Mouse (Mus musculus): ENCODE data around the gene 5730596B20Rik. TPM values are rescaled to one million over a fixed set of nuclear protein-coding genes. Genes with fewer than 3 reads are reported as not detected.

5730596B20Rik gene
- polyA plus RNA-seq, 1 experiment from 2014 or later: 0.57 TPM

DNA sequence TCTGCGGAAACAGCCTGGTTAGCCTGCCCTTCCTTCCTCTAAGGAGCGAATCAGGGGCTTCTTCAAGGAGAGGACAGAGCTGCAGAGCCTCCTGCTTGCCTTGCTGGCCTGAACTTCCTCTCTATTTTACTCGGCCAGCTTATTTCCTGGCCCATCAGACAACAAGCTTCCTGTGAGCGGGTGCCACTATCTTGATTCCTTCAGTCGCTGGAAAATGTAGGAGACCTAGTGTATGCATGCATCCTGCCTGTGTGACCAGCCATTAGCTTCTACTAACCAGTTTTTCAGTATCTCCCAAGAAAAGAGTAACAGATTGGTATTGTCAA lies 6.4 kb upstream of the 5730596B20Rik start:
- H3K9ac ChIP-seq (ENCODE audit: low read depth, low read length): peak overlapping the region; percentile 56; the same call in 1 of the 2 replicates
- H3K4me1 ChIP-seq (ENCODE audit: control insufficient read depth, insufficient read depth, low read length): peaks cover 10% of the 10 kb centered on the region; the same call in 1 of the 2 replicates
- H3K9me3 ChIP-seq (replicated peaks; ENCODE audit: control insufficient read depth, low read length): no peaks in the 10 kb centered on the region
- 0 out of 2 replicates have a peak overlapping the region, but pooled peaks have one; percentile 46 for H3K27ac ChIP-seq (ENCODE audit: low read depth, low read length)
- H3K27me3 ChIP-seq (ENCODE audit: control insufficient read depth, insufficient read depth, low read length): peaks cover 91% of the 10 kb centered on the region
- H3K4me3 ChIP-seq (ENCODE audit: low read depth, low read length): no peak overlapping the region
- peak overlapping the region; percentile 42; the same call in 1 of the 2 replicates for H3K4me2 ChIP-seq
- no peaks in the 10 kb centered on the region for H3K36me3 ChIP-seq (ENCODE audit: control insufficient read depth, insufficient read depth, low read length)
- no peak for ATAC-seq (replicated peaks; ENCODE audit: insufficient number of reproducible peaks, low FRiP score, low TSS enrichment)
- WGBS (ENCODE audit: insufficient replicate concordance): 10% methylated on average over 5 of the region's 5 CpGs

DNA sequence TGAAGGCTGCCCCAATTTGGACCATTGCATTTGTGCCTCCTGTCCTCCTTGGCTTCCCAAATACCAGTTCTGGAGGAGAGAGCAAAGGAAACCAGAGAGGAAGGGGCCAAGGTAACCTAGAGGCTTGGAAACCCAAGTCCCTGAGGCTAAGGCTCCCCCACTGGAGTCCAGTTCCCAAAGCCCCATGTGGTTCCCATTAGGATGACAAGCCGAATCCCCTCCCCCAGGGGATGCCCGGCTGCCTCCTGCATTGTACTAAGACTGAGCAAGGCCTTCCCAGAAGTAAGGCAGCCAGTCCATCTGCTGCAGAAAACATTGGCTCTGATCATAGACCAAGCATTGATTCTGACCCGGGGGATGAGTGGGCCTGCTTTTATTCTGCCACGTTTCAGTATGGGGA lies 6.0 kb upstream of the 5730596B20Rik start:
- ATAC-seq (replicated peaks; ENCODE audit: insufficient number of reproducible peaks, low FRiP score, low TSS enrichment): no peak
- Histone ChIP-seq H3K9me3 (replicated peaks; ENCODE audit: control insufficient read depth, low read length) (no peaks in the 10 kb centered on the region), H3K4me1 (ENCODE audit: control insufficient read depth, insufficient read depth, low read length) (peaks cover 10% of the 10 kb centered on the region; the same call in 1 of the 2 replicates), H3K36me3 (ENCODE audit: control insufficient read depth, insufficient read depth, low read length) (no peaks in the 10 kb centered on the region), H3K27me3 (ENCODE audit: control insufficient read depth, insufficient read depth, low read length) (peaks cover 89% of the 10 kb centered on the region), H3K9ac (ENCODE audit: low read depth, low read length) (no peak overlapping the region), H3K4me3 (ENCODE audit: low read depth, low read length) (no peak overlapping the region), H3K27ac (ENCODE audit: low read depth, low read length) (no peak overlapping the region), H3K4me2 (no peak overlapping the region)
- 6% methylated on average over 4 of the region's 4 CpGs for WGBS (ENCODE audit: insufficient replicate concordance)

- H3K4me2 ChIP-seq: peak overlapping the region; percentile 58
- H3K9ac ChIP-seq (ENCODE audit: low read depth, low read length): no peak overlapping the region
- H3K36me3 ChIP-seq (ENCODE audit: control insufficient read depth, insufficient read depth, low read length): no peaks in the 10 kb centered on the region
- peaks cover 10% of the 10 kb centered on the region; the same call in 1 of the 2 replicates for H3K4me1 ChIP-seq (ENCODE audit: control insufficient read depth, insufficient read depth, low read length)
- ATAC-seq (replicated peaks; ENCODE audit: insufficient number of reproducible peaks, low FRiP score, low TSS enrichment): no peak
- 0 out of 2 replicates have a peak overlapping the region, but pooled peaks have one; percentile 15 for H3K27ac ChIP-seq (ENCODE audit: low read depth, low read length)
- H3K4me3 ChIP-seq (ENCODE audit: low read depth, low read length): peak overlapping the region; percentile 20
- H3K9me3 ChIP-seq (replicated peaks; ENCODE audit: control insufficient read depth, low read length): no peaks in the 10 kb centered on the region
- WGBS (ENCODE audit: insufficient replicate concordance): 9% methylated on average over 7 of the region's 7 CpGs
- peaks cover 87% of the 10 kb centered on the region for H3K27me3 ChIP-seq (ENCODE audit: control insufficient read depth, insufficient read depth, low read length)
Measured at GRCm38 (mm10) chr6:52171938-52172337, 5.4 kb upstream of the 5730596B20Rik start.

DNA sequence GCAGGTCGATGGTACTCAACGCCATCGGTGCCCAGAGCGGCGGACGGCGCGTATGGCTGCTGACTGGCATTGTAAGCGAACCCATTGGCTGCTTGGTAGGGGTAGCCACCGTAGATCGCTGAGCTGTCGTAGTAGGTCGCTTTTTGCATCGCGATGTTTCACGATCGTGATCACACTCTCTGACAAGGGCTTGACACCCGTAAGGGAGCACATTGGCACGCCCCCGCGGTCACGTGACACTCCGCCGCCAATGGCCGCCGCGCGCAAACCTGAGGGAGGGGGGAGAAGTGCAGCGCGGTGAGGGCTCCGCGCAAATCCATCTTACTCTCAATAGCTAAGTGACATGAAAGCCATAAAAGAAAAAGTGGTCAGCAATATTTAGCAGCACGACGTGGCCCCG lies 4.8 kb upstream of the 5730596B20Rik start:
- peak overlapping the region; percentile 20 for H3K4me3 ChIP-seq (ENCODE audit: low read depth, low read length)
- 1% methylated on average over 35 of the region's 35 CpGs for WGBS (ENCODE audit: insufficient replicate concordance)
- H3K9me3 ChIP-seq (replicated peaks; ENCODE audit: control insufficient read depth, low read length): no peaks in the 10 kb centered on the region
- H3K27me3 ChIP-seq (ENCODE audit: control insufficient read depth, insufficient read depth, low read length): peaks cover 88% of the 10 kb centered on the region
- H3K9ac ChIP-seq (ENCODE audit: low read depth, low read length): peak overlapping the region; percentile 16; the same call in 1 of the 2 replicates
- H3K4me2 ChIP-seq: peak overlapping the region; percentile 58
- ATAC-seq (replicated peaks; ENCODE audit: insufficient number of reproducible peaks, low FRiP score, low TSS enrichment): peak; percentile 54; the same call in 1 of the 2 replicates
- peaks cover 10% of the 10 kb centered on the region; the same call in 1 of the 2 replicates for H3K4me1 ChIP-seq (ENCODE audit: control insufficient read depth, insufficient read depth, low read length)
- no peaks in the 10 kb centered on the region for H3K36me3 ChIP-seq (ENCODE audit: control insufficient read depth, insufficient read depth, low read length)
- peak overlapping the region; percentile 24; the same call in 1 of the 2 replicates for H3K27ac ChIP-seq (ENCODE audit: low read depth, low read length)

DNA sequence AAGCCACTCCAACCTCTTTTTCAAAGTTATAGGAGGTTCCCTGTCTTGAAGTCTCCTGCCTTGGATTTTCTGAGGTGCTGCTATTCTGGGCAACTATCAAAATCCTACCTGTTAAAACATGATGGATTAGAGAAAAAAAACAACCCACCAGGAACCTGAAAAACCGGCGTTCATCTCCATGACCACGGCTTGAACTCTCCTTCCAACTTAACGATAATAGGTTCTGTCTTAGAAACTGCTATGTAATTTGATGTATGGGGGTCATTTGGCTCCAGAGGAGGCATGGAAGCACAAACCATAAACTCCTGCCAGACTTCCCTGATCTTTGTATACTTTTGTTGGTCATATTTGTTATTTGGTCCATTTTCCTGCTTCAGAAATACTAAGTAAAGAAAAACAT lies 3.6 kb upstream of the 5730596B20Rik start:
- WGBS (ENCODE audit: insufficient replicate concordance): 4% methylated on average over 4 of the region's 4 CpGs
- Histone ChIP-seq H3K27ac (ENCODE audit: low read depth, low read length) (no peak overlapping the region), H3K9me3 (replicated peaks; ENCODE audit: control insufficient read depth, low read length) (no peaks in the 10 kb centered on the region), H3K4me1 (ENCODE audit: control insufficient read depth, insufficient read depth, low read length) (peaks cover 10% of the 10 kb centered on the region; the same call in 1 of the 2 replicates), H3K9ac (ENCODE audit: low read depth, low read length) (no peak overlapping the region), H3K4me3 (ENCODE audit: low read depth, low read length) (no peak overlapping the region), H3K36me3 (ENCODE audit: control insufficient read depth, insufficient read depth, low read length) (no peaks in the 10 kb centered on the region), H3K27me3 (ENCODE audit: control insufficient read depth, insufficient read depth, low read length) (peaks cover 87% of the 10 kb centered on the region), H3K4me2 (peak overlapping the region; percentile 58)
- no peak for ATAC-seq (replicated peaks; ENCODE audit: insufficient number of reproducible peaks, low FRiP score, low TSS enrichment)

DNA sequence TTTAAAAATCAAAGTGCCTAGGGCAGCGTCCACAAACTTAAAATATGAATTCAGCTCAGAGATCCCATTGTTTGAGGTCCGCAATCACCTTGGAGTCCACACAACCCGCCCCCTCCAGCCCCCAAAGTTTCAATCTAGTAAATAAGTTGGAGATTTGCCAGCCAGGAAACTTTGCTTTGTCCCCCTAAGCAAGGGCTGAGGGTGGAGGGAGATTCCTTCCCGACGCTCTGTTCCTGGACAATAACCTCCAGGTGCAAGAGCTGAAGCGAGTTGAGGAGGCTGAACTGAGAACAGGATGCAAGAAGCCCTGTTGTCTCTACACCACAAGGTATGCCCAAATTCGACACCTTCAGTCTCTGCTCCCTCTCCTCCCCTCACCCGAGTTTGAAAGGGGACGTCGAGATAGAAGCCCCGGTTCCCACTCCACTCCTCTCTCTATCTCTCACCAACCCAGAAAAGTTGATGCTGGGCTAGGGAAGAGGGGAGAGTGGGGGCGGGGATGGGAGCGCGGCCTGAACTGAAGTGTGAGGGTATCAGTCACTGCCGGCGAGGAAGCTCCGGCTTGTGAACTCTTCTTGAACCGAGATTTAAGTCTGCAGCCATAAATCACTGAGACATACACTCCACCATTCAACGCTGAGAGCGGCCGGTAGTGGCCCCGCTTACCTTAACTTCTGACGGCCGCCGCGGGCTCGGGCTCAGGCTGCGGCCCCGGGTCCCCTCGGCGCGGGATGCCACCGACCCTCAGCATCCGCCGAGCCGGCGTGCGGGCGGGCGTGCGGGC lies 2.1 kb upstream of the 5730596B20Rik start:
- Histone ChIP-seq H3K9me3 (replicated peaks; ENCODE audit: control insufficient read depth, low read length) (no peaks in the 10 kb centered on the region), H3K4me3 (ENCODE audit: low read depth, low read length) (peak overlapping the region; percentile 38), H3K4me1 (ENCODE audit: control insufficient read depth, insufficient read depth, low read length) (peaks cover 7% of the 10 kb centered on the region; the same call in 1 of the 2 replicates), H3K27ac (ENCODE audit: low read depth, low read length) (peak overlapping the region; percentile 76), H3K4me2 (peak overlapping the region; percentile 20), H3K9ac (ENCODE audit: low read depth, low read length) (peak overlapping the region; percentile 46; the same call in 1 of the 2 replicates), H3K36me3 (ENCODE audit: control insufficient read depth, insufficient read depth, low read length) (no peaks in the 10 kb centered on the region), H3K27me3 (ENCODE audit: control insufficient read depth, insufficient read depth, low read length) (peaks cover 92% of the 10 kb centered on the region)
- ATAC-seq (replicated peaks; ENCODE audit: insufficient number of reproducible peaks, low FRiP score, low TSS enrichment): 0 out of 2 replicates have a peak, but pooled peaks have one; percentile 32
- WGBS (ENCODE audit: insufficient replicate concordance): under 1% methylated on average over 41 of the region's 41 CpGs

DNA sequence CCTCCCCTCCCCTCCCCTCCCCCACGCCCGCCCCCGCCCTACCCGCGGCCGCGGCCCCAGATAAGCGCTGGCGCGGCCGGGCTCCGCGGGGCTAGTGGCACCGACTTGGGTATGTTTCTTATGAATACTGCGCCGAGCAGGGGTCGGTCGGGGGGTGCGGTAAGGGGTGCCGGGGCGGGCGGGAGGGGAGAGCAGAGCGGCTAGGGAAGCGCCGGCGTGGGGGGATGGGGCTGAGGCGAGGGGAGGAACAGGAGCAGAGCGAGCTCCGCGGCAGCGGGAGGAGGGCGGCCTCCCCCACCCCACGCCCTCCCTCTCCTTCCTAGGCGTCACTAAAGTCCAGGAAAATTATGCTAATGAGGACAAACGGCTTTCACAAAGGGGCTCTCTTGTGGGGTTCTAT lies 1.4 kb upstream of the 5730596B20Rik start:
- H3K4me2 ChIP-seq: peak overlapping the region; percentile 20
- 0 out of 2 replicates have a peak, but pooled peaks cover 2% of the 10 kb centered on the region for H3K4me1 ChIP-seq (ENCODE audit: control insufficient read depth, insufficient read depth, low read length)
- peak overlapping the region; percentile 38 for H3K4me3 ChIP-seq (ENCODE audit: low read depth, low read length)

GRCm38 (mm10) chr6:52176391-52176790 lies 907 bp upstream of the 5730596B20Rik start:
- peak overlapping the region; percentile 20 for H3K4me2 ChIP-seq
- 2% methylated on average over 6 of the region's 6 CpGs for WGBS (ENCODE audit: insufficient replicate concordance)
- 0 out of 2 replicates have a peak, but pooled peaks cover 2% of the 10 kb centered on the region for H3K4me1 ChIP-seq (ENCODE audit: control insufficient read depth, insufficient read depth, low read length)
- H3K9ac ChIP-seq (ENCODE audit: low read depth, low read length): peak overlapping the region; percentile 60; the same call in 1 of the 2 replicates
- H3K4me3 ChIP-seq (ENCODE audit: low read depth, low read length): peak overlapping the region; percentile 38
- H3K36me3 ChIP-seq (ENCODE audit: control insufficient read depth, insufficient read depth, low read length): no peaks in the 10 kb centered on the region
- ATAC-seq (replicated peaks; ENCODE audit: insufficient number of reproducible peaks, low FRiP score, low TSS enrichment): no peak
- peaks cover 92% of the 10 kb centered on the region for H3K27me3 ChIP-seq (ENCODE audit: control insufficient read depth, insufficient read depth, low read length)
- H3K9me3 ChIP-seq (replicated peaks; ENCODE audit: control insufficient read depth, low read length): no peaks in the 10 kb centered on the region
- peak overlapping the region; percentile 25; the same call in 1 of the 2 replicates for H3K27ac ChIP-seq (ENCODE audit: low read depth, low read length)

More for the DNA sequence above, 1.4 kb upstream of the 5730596B20Rik start:
- peak overlapping the region; percentile 6; the same call in 1 of the 2 replicates for H3K9ac ChIP-seq (ENCODE audit: low read depth, low read length)
- peak overlapping the region; percentile 76 for H3K27ac ChIP-seq (ENCODE audit: low read depth, low read length)
- WGBS (ENCODE audit: insufficient replicate concordance): 2% methylated on average over 16 of the region's 35 CpGs
- H3K36me3 ChIP-seq (ENCODE audit: control insufficient read depth, insufficient read depth, low read length): no peaks in the 10 kb centered on the region
- peaks cover 92% of the 10 kb centered on the region for H3K27me3 ChIP-seq (ENCODE audit: control insufficient read depth, insufficient read depth, low read length)
- H3K9me3 ChIP-seq (replicated peaks; ENCODE audit: control insufficient read depth, low read length): no peaks in the 10 kb centered on the region
- ATAC-seq (replicated peaks; ENCODE audit: insufficient number of reproducible peaks, low FRiP score, low TSS enrichment): peak; percentile 52; the same call in 1 of the 2 replicates
